Comparison of ENCODE assay signal across 10 mouse cellular contexts in the genomic region with DNA sequence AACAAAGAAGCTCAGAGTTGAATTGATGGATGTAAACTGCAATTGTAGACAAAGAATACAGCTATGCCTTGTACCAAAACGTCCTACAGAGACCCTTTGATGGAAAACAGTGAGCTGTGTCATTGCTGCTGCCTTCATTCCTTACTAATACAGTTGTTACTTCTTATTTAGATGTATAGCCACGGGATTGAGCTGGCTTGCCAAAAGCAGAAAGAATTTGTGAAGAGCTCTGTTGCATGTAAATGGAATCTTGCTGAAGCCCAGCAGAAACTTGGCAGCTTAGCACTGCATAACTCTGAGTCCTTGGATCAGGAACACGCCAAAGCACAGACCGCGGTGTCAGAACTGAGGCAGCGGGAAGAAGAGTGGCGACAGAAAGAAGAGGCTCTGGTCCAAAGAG. TPM values are rescaled to one million over a fixed set of nuclear protein-coding genes. Genes with fewer than 3 reads are reported as not detected.
DNase-seq lines count a peak whose midpoint lies in the region; ATAC-seq lines count a peak whose summit lies in the region.
"Had no signal": no experiment of that assay in that cellular context is flagged by ENCODE, and none has a peak within 500 bp of the region (broad histone marks: within the 10 kb centered on the region; RNA-seq: fewer than 3 reads in every experiment).

No protein-coding gene starts in this region.

- peaks cover 19% of the 10 kb centered on the region for H3K36me3 ChIP-seq in forebrain, embryonic 16.5 days (ENCODE audit: control insufficient read depth, insufficient read depth)
- H3K36me3 ChIP-seq in forebrain, embryonic 13.5 days (ENCODE audit: poor library complexity, severe bottlenecking), result peaks cover 43% of the 10 kb centered on the region
- peaks cover 16% of the 10 kb centered on the region for H3K36me3 ChIP-seq in midbrain, embryonic 16.5 days (ENCODE audit: control insufficient read depth, insufficient read depth, low read length)
- peaks cover 12% of the 10 kb centered on the region; the same call in 1 of the 2 replicates for H3K36me3 ChIP-seq in midbrain, embryonic 15.5 days (replicated peaks)
- H3K36me3 ChIP-seq in stomach, embryonic 15.5 days, result peaks cover 14% of the 10 kb centered on the region; the same call in 1 of the 2 replicates

- H3K9me3 ChIP-seq in forebrain, embryonic 16.5 days (ENCODE audit: control insufficient read depth, low read length), result no peaks in the 10 kb centered on the region
- H3K9me3 ChIP-seq in forebrain, embryonic 13.5 days (replicated peaks), result no peaks in the 10 kb centered on the region
- no peaks in the 10 kb centered on the region for H3K9me3 ChIP-seq in midbrain, embryonic 16.5 days (replicated peaks; ENCODE audit: control insufficient read depth, low read length, poor library complexity, severe bottlenecking)
- no peaks in the 10 kb centered on the region for H3K9me3 ChIP-seq in midbrain, embryonic 15.5 days
- H3K9me3 ChIP-seq in stomach, embryonic 15.5 days, result no peaks in the 10 kb centered on the region

- 36% methylated on average over 7 of the region's 7 CpGs for WGBS in forebrain, embryonic 16.5 days
- 69% methylated on average over 7 of the region's 7 CpGs for WGBS in forebrain, embryonic 13.5 days
- 56% methylated on average over 7 of the region's 7 CpGs for WGBS in midbrain, embryonic 16.5 days
- WGBS in midbrain, embryonic 15.5 days, result 60% methylated on average over 7 of the region's 7 CpGs
- 72% methylated on average over 7 of the region's 7 CpGs for WGBS in stomach, embryonic 15.5 days

- H3K4me1 ChIP-seq in forebrain, embryonic 16.5 days (replicated peaks; ENCODE audit: control insufficient read depth, insufficient read depth, low read length), result peaks cover 25% of the 10 kb centered on the region
- peaks cover 21% of the 10 kb centered on the region for H3K4me1 ChIP-seq in forebrain, embryonic 13.5 days
- H3K4me1 ChIP-seq in midbrain, embryonic 16.5 days (ENCODE audit: control insufficient read depth, insufficient read depth, low read length), result peaks cover 13% of the 10 kb centered on the region
- H3K4me1 ChIP-seq in midbrain, embryonic 15.5 days, result peaks cover 13% of the 10 kb centered on the region
- 0 out of 2 replicates have a peak, but pooled peaks cover 5% of the 10 kb centered on the region for H3K4me1 ChIP-seq in stomach, embryonic 15.5 days

- no peak overlapping the region for H3K4me3 ChIP-seq in forebrain, embryonic 16.5 days (replicated peaks; ENCODE audit: low read length)
- H3K4me3 ChIP-seq in forebrain, embryonic 13.5 days, result no peak overlapping the region
- no peak overlapping the region for H3K4me3 ChIP-seq in midbrain, embryonic 16.5 days (ENCODE audit: low read depth, low read length)
- no peak overlapping the region for H3K4me3 ChIP-seq in midbrain, embryonic 15.5 days
- H3K4me3 ChIP-seq in stomach, embryonic 15.5 days (replicated peaks), result no peak overlapping the region

- no peaks in the 10 kb centered on the region for H3K27me3 ChIP-seq in forebrain, embryonic 16.5 days (replicated peaks; ENCODE audit: control insufficient read depth, insufficient read depth, low read length)
- H3K27me3 ChIP-seq in forebrain, embryonic 13.5 days, result no peaks in the 10 kb centered on the region
- no peaks in the 10 kb centered on the region for H3K27me3 ChIP-seq in midbrain, embryonic 16.5 days (ENCODE audit: control insufficient read depth, insufficient read depth, low read depth, low read length)
- H3K27me3 ChIP-seq in midbrain, embryonic 15.5 days (replicated peaks), result no peaks in the 10 kb centered on the region
- no peaks in the 10 kb centered on the region for H3K27me3 ChIP-seq in stomach, embryonic 15.5 days (replicated peaks)

- H3K9ac ChIP-seq in forebrain, embryonic 16.5 days (replicated peaks; ENCODE audit: low read depth, low read length), result no peak overlapping the region
- H3K9ac ChIP-seq in forebrain, embryonic 13.5 days, result no peak overlapping the region; the same call in 1 of the 2 replicates
- H3K9ac ChIP-seq in midbrain, embryonic 16.5 days (ENCODE audit: low read depth, low read length), result no peak overlapping the region
- no peak overlapping the region for H3K9ac ChIP-seq in midbrain, embryonic 15.5 days
- no peak overlapping the region for H3K9ac ChIP-seq in stomach, embryonic 15.5 days

- H3K4me2 ChIP-seq in forebrain, embryonic 16.5 days (ENCODE audit: low read length), result no peak overlapping the region
- H3K4me2 ChIP-seq in forebrain, embryonic 13.5 days, result no peak overlapping the region
- no peak overlapping the region for H3K4me2 ChIP-seq in midbrain, embryonic 16.5 days (ENCODE audit: low read length)
- no peak overlapping the region for H3K4me2 ChIP-seq in midbrain, embryonic 15.5 days
- H3K4me2 ChIP-seq in stomach, embryonic 15.5 days, result no peak overlapping the region

- ATAC-seq in forebrain, embryonic 16.5 days, result peak; percentile 38
- ATAC-seq in forebrain, embryonic 13.5 days, result no peak
- no peak for ATAC-seq in midbrain, embryonic 16.5 days
- ATAC-seq in midbrain, embryonic 15.5 days (replicated peaks), result no peak
- no peak for ATAC-seq in stomach, embryonic 15.5 days (ENCODE audit: insufficient read depth, low FRiP score, low read depth)
- ATAC-seq in granulocyte monocyte progenitor cell, adult 5-6 weeks (replicated peaks; ENCODE audit: poor library complexity, severe bottlenecking), result no peak

- H3K27ac ChIP-seq in forebrain, embryonic 16.5 days (ENCODE audit: low read length), result peak overlapping the region; percentile 11; the same call in 1 of the 2 replicates
- no peak overlapping the region for H3K27ac ChIP-seq in forebrain, embryonic 13.5 days
- H3K27ac ChIP-seq in midbrain, embryonic 16.5 days (ENCODE audit: low read length), result peak overlapping the region; percentile 37; the same call in 1 of the 2 replicates
- H3K27ac ChIP-seq in midbrain, embryonic 15.5 days, result no peak overlapping the region
- peak overlapping the region; percentile 3; the same call in 1 of the 2 replicates for H3K27ac ChIP-seq in stomach, embryonic 15.5 days

- DNase-seq in layer of hippocampus, adult 8-10 months (ENCODE audit: low spot score in 2 of 2), result peak; percentile 47 to 49
- no peak for DNase-seq in kidney, postnatal 25 days
- DNase-seq: adrenal gland, postnatal 25 days; kidney, adult 9 months had no signal

RNA-seq across cellular contexts. Expression of gene Cdc37l1, which starts 4.7 kb away (rescaled TPM):
- polyA plus RNA-seq in forebrain, embryonic 16.5 days (2015; fragmentation: Nextera tagmentation; extraction: Ambion mirVana), result 56.6 and 57.6 TPM in 2 replicates
- 47.4 and 50.7 TPM in 2 replicates for polyA plus RNA-seq in forebrain, embryonic 13.5 days (2015; fragmentation: Nextera tagmentation; extraction: Ambion mirVana)
- 48.9 and 52.6 TPM in 2 replicates for polyA plus RNA-seq in midbrain, embryonic 16.5 days (2015; fragmentation: Nextera tagmentation; extraction: Ambion mirVana)
- polyA plus RNA-seq in midbrain, embryonic 15.5 days (2015; fragmentation: Nextera tagmentation; extraction: Ambion mirVana), result 49.4 and 50.8 TPM in 2 replicates
- total RNA-seq in layer of hippocampus, adult 8-10 months (2022), result 100 to 1,000 TPM; 110 to 130 (median 117) TPM
- 33.5 and 33.9 TPM in 2 replicates for polyA plus RNA-seq in stomach, embryonic 15.5 days (2015; fragmentation: Nextera tagmentation; extraction: Ambion mirVana)
- total RNA-seq in granulocyte monocyte progenitor cell, adult 5-6 weeks (2014; fragmentation: Nextera tagmentation), result 41.0 and 49.6 TPM in 2 replicates
- total RNA-seq in granulocyte monocyte progenitor cell, adult 5-6 weeks (2017), result 31.4 and 37.7 TPM in 2 replicates

RNA-seq across cellular contexts. Expression of gene 4430402I18Rik, which starts 27.3 kb away (rescaled TPM):
- polyA plus RNA-seq in forebrain, embryonic 16.5 days (2015; fragmentation: Nextera tagmentation; extraction: Ambion mirVana), result 2.5 and 3.4 TPM in 2 replicates
- polyA plus RNA-seq in forebrain, embryonic 13.5 days (2015; fragmentation: Nextera tagmentation; extraction: Ambion mirVana), result 0.79 and 1.6 TPM in 2 replicates
- polyA plus RNA-seq in midbrain, embryonic 16.5 days (2015; fragmentation: Nextera tagmentation; extraction: Ambion mirVana), result 0.78 and 1.4 TPM in 2 replicates
- 0.92 and 1.3 TPM in 2 replicates for polyA plus RNA-seq in midbrain, embryonic 15.5 days (2015; fragmentation: Nextera tagmentation; extraction: Ambion mirVana)
- 10 to 100 TPM in 1 of 4 experiments, 1 to 10 TPM in 3; 4.8 to 11.1 (median 6.9) TPM for total RNA-seq in layer of hippocampus, adult 8-10 months (2022)
- 0.85 and 1.9 TPM in 2 replicates for polyA plus RNA-seq in stomach, embryonic 15.5 days (2015; fragmentation: Nextera tagmentation; extraction: Ambion mirVana)
- not detected in 2 replicates for total RNA-seq in granulocyte monocyte progenitor cell, adult 5-6 weeks (2014; fragmentation: Nextera tagmentation)
- 0.72 TPM in 1 of 2 replicates, not detected in the other for total RNA-seq in granulocyte monocyte progenitor cell, adult 5-6 weeks (2017)

RNA-seq across cellular contexts. Expression of gene Plpp6, which starts 31.1 kb away (rescaled TPM):
- polyA plus RNA-seq in forebrain, embryonic 16.5 days (2015; fragmentation: Nextera tagmentation; extraction: Ambion mirVana), result 8.6 and 8.9 TPM in 2 replicates
- polyA plus RNA-seq in forebrain, embryonic 13.5 days (2015; fragmentation: Nextera tagmentation; extraction: Ambion mirVana), result 5.3 and 5.5 TPM in 2 replicates
- 14.8 and 15.2 TPM in 2 replicates for polyA plus RNA-seq in midbrain, embryonic 16.5 days (2015; fragmentation: Nextera tagmentation; extraction: Ambion mirVana)
- 13.2 and 14.3 TPM in 2 replicates for polyA plus RNA-seq in midbrain, embryonic 15.5 days (2015; fragmentation: Nextera tagmentation; extraction: Ambion mirVana)
- total RNA-seq in layer of hippocampus, adult 8-10 months (2022), result 10 to 100 TPM; 50.5 to 57.9 (median 52.1) TPM
- polyA plus RNA-seq in stomach, embryonic 15.5 days (2015; fragmentation: Nextera tagmentation; extraction: Ambion mirVana), result 10.3 and 10.7 TPM in 2 replicates
- total RNA-seq in granulocyte monocyte progenitor cell, adult 5-6 weeks (2014; fragmentation: Nextera tagmentation), result 8.8 and 9.9 TPM in 2 replicates
- 4.0 and 5.1 TPM in 2 replicates for total RNA-seq in granulocyte monocyte progenitor cell, adult 5-6 weeks (2017)

RNA-seq across cellular contexts. Expression of gene Ak3, which starts 52.9 kb away (rescaled TPM):
- polyA plus RNA-seq in forebrain, embryonic 16.5 days (2015; fragmentation: Nextera tagmentation; extraction: Ambion mirVana), result 68.9 and 83.1 TPM in 2 replicates
- polyA plus RNA-seq in forebrain, embryonic 13.5 days (2015; fragmentation: Nextera tagmentation; extraction: Ambion mirVana), result 57.7 and 59.5 TPM in 2 replicates
- 64.3 and 75.1 TPM in 2 replicates for polyA plus RNA-seq in midbrain, embryonic 16.5 days (2015; fragmentation: Nextera tagmentation; extraction: Ambion mirVana)
- 65.8 and 71.8 TPM in 2 replicates for polyA plus RNA-seq in midbrain, embryonic 15.5 days (2015; fragmentation: Nextera tagmentation; extraction: Ambion mirVana)
- total RNA-seq in layer of hippocampus, adult 8-10 months (2022), result 10 to 100 TPM; 49.3 to 55.6 (median 52.0) TPM
- polyA plus RNA-seq in stomach, embryonic 15.5 days (2015; fragmentation: Nextera tagmentation; extraction: Ambion mirVana), result 107 and 115 TPM in 2 replicates
- total RNA-seq in granulocyte monocyte progenitor cell, adult 5-6 weeks (2014; fragmentation: Nextera tagmentation), result 41.2 and 51.0 TPM in 2 replicates
- 20.5 and 27.8 TPM in 2 replicates for total RNA-seq in granulocyte monocyte progenitor cell, adult 5-6 weeks (2017)

Comparison
In these comparisons a context has a peak if more than half of its experiments do, and no peak if none do; other contexts are left out.
1. H3K27ac ChIP-seq: peak in forebrain, embryonic 16.5 days (single experiment), midbrain, embryonic 16.5 days (single experiment) and stomach, embryonic 15.5 days (single experiment); none in forebrain, embryonic 13.5 days (single experiment) and midbrain, embryonic 15.5 days (single experiment).
2. DNase-seq: peak in layer of hippocampus, adult 8-10 months (2 of 2); none in kidney, postnatal 25 days (0 of 2).